Mouse (Mus musculus) frontal cortex, adult 2 months (tissue): ENCODE measurements around the gene Igfals. TPM values are rescaled to one million over a fixed set of nuclear protein-coding genes. Genes with fewer than 3 reads are reported as not detected.
A peak's percentile ranks its signal among the peaks of the same experiment; 100 is the strongest.

Source experiments
- DNase-seq, 2 experiments: peaks; one replicate each; pipeline ENCODE4 v3.0.0; 2022; ENCODE audit warnings: low spot score in 1 of 2; ENCODE audit errors: extremely low spot score in 1 of 2
- polyA plus RNA-seq: library from polyadenylated mRNA; depleted of rRNA; stranded (reverse); fragments of >200 nt; gene quantifications from 2 replicates; pipeline ENCODE4 v1.2.3, GENCODE M21; 2012

The Igfals gene
- polyA plus RNA-seq, 1 experiment = 0.16 TPM

- no peak for DNase-seq
Observed at GRCm38 (mm10) chr17:24860076-24860475, 5.7 kb upstream of the Igfals start.

- no peak for DNase-seq
Observed at GRCm38 (mm10) chr17:24861785-24862184, 4.0 kb upstream of the Igfals start.

- peak; percentile 53 for DNase-seq
Observed at GRCm38 (mm10) chr17:24867914-24868313, 2.1 kb downstream of the Igfals start.

- no peak for DNase-seq
Observed at GRCm38 (mm10) chr17:24873695-24874404, 8.1 kb downstream of the Igfals start.

GRCm38 (mm10) chr17:24874405-24874745 lies 8.6 kb downstream of the Igfals start:
- DNase-seq = no peak

- no peak for DNase-seq
Observed at GRCm38 (mm10) chr17:24874989-24875388, 9.2 kb downstream of the Igfals start.

GRCm38 (mm10) chr17:24877336-24878116 lies 11.7 kb downstream of the Igfals start:
- DNase-seq = no peak

- no peak for DNase-seq
Observed at GRCm38 (mm10) chr17:24878117-24878397, 12.3 kb downstream of the Igfals start.

- DNase-seq = no peak
Observed at GRCm38 (mm10) chr17:24878531-24878930, 12.7 kb downstream of the Igfals start.

- DNase-seq = no peak
Observed at GRCm38 (mm10) chr17:24881738-24882440, 16.1 kb downstream of the Igfals start.

- no peak for DNase-seq
Observed at GRCm38 (mm10) chr17:24884391-24884790, 18.6 kb downstream of the Igfals start.

GRCm38 (mm10) chr17:24885356-24886133 lies 19.7 kb downstream of the Igfals start:
- no peak for DNase-seq

- DNase-seq = peak; percentile 100
Observed at GRCm38 (mm10) chr17:24886134-24886931, 20.5 kb downstream of the Igfals start, which contains the start of the genes Nubp2 and Spsb3. Gene Nubp2 (minus strand): TSS chr17:24886349. Gene Spsb3 (plus strand): TSS chr17:24886643.

- peak in 1 of 2 experiments; percentile 37 for DNase-seq
Observed at GRCm38 (mm10) chr17:24886932-24887271, 21.1 kb downstream of the Igfals start.

GRCm38 (mm10) chr17:24887291-24888080 lies 21.7 kb downstream of the Igfals start:
- DNase-seq = no peak

- DNase-seq = no peak
Observed at GRCm38 (mm10) chr17:24888862-24889261, 23.1 kb downstream of the Igfals start.

- no peak for DNase-seq
Observed at GRCm38 (mm10) chr17:24890151-24891092, 24.6 kb downstream of the Igfals start.

GRCm38 (mm10) chr17:24891321-24891720 lies 25.5 kb downstream of the Igfals start:
- DNase-seq = no peak
